Mouse (Mus musculus) embryonic facial prominence, embryonic 14.5 days (tissue): ENCODE results near the gene Ncaph2. TPM values are rescaled to one million over a fixed set of nuclear protein-coding genes. Genes with fewer than 3 reads are reported as not detected.

Experiments
- ATAC-seq: fragments of 200-750 bp; cut with Nextera tagmentation; 2 replicates; pipeline ENCODE4 v1.8.0; 2017; ENCODE audit warnings: low read depth, moderate number of reproducible peaks, moderate TSS enrichment
- DNase-seq: peaks from one replicate; pipeline ENCODE4 v3.0.0-alpha.2; 2015; ENCODE audit warnings: low spot score
- H3K27ac ChIP-seq: fragments of 300-500 bp; sonication (generic); replicated peaks from 2 replicates; pipeline ENCODE4 v1.5.1; 2014; ENCODE audit warnings: low read depth, mild to moderate bottlenecking, low read length, moderate library complexity
- H3K27me3 ChIP-seq: fragments of 300-500 bp; sonication (generic); replicated peaks from 2 replicates; pipeline ENCODE4 v1.6.1; 2014; ENCODE audit warnings: low read length; ENCODE audit not compliant: control insufficient read depth, insufficient read depth
- H3K36me3 ChIP-seq: fragments of 300-500 bp; sonication (generic); 2 replicates; pipeline ENCODE4 v1.6.1; 2014; ENCODE audit warnings: low read length, mixed read lengths; ENCODE audit not compliant: control insufficient read depth, insufficient read depth
- H3K4me1 ChIP-seq: fragments of 300-500 bp; sonication (generic); 2 replicates; pipeline ENCODE4 v1.6.1; 2014; ENCODE audit warnings: antibody characterized with exemption, low read length; ENCODE audit not compliant: control insufficient read depth, insufficient read depth
- H3K4me2 ChIP-seq: fragments of 300-500 bp; sonication (generic); 2 replicates; pipeline ENCODE4 v1.6.1; 2014; ENCODE audit warnings: low read depth, mild to moderate bottlenecking, low read length, moderate library complexity, mixed read lengths
- H3K4me3 ChIP-seq: fragments of 300-500 bp; sonication (generic); 2 replicates; pipeline ENCODE4 v1.5.1; 2014; ENCODE audit warnings: low read depth, mild to moderate bottlenecking, low read length
- H3K9ac ChIP-seq: fragments of 300-500 bp; sonication (generic); 2 replicates; pipeline ENCODE4 v1.6.1; 2014; ENCODE audit warnings: low read depth, mild to moderate bottlenecking, low read length, moderate library complexity, mixed read lengths
- H3K9me3 ChIP-seq: fragments of 300-500 bp; sonication (generic); 2 replicates; pipeline ENCODE4 v1.6.1; 2016; ENCODE audit warnings: low read length; ENCODE audit not compliant: control insufficient read depth
- WGBS: fragments of 180-500 bp; shearing (Covaris S2); extraction: QIAGEN DNeasy Blood & Tissue Kit; methylation state at CpG from one replicate; pipeline ENCODE4 v1.1.7; 2014; 5-methylcytosine and 5-hydroxymethylcytosine counted together
- microRNA-seq: library from miRNA; unstranded; fragments of <30 nt; microRNA quantifications from one replicate; pipeline ENCODE4, GENCODE M21; 2016; ENCODE audit warnings: borderline number of aligned reads
- polyA plus RNA-seq: library from polyadenylated mRNA; unstranded; fragments of >200 nt; fragmentation: Nextera tagmentation; extraction: Ambion mirVana; gene quantifications from 2 replicates; pipeline ENCODE4 v1.2.1, GENCODE M21; 2014

The Ncaph2 gene
- polyA plus RNA-seq, 1 experiment from 2014 or later, result 139 TPM

- no peaks in the 10 kb centered on the region for H3K27me3 ChIP-seq
- H3K36me3 ChIP-seq, result no peaks in the 10 kb centered on the region
- ATAC-seq (no peak), DNase-seq (no peak)
- no peaks in the 10 kb centered on the region for H3K4me1 ChIP-seq
- no peak overlapping the region for H3K9ac ChIP-seq
- H3K27ac ChIP-seq, result no peak overlapping the region
- H3K4me3 ChIP-seq, result no peak overlapping the region
- H3K4me2 ChIP-seq, result no peak overlapping the region
- peaks cover 10% of the 10 kb centered on the region; the same call in 1 of the 2 replicates for H3K9me3 ChIP-seq
Measured at GRCm38 (mm10) chr15:89406691-89407090, 51.2 kb downstream of the Ncaph2 start.

GRCm38 (mm10) chr15:89410118-89410517 is 54.6 kb downstream of the Ncaph2 start, which contains the start of gene Syce3:
TSS of gene Syce3 (minus strand) at chr15:89410503.
- 81% methylated on average over 11 of the region's 24 CpGs for WGBS
- Histone ChIP-seq H3K36me3 (no peaks in the 10 kb centered on the region), H3K27ac (no peak within 1 kb of the TSS), H3K9ac (no peak within 1 kb of the TSS), H3K4me1 (no peaks in the 10 kb centered on the region), H3K4me3 (no peak within 1 kb of the TSS), H3K9me3 (peaks cover 10% of the 10 kb centered on the region; the same call in 1 of the 2 replicates), H3K4me2 (no peak within 1 kb of the TSS), H3K27me3 (no peaks in the 10 kb centered on the region)
- ATAC-seq (no peak), DNase-seq (no peak)

GRCm38 (mm10) chr15:89415282-89415681 is 59.8 kb downstream of the Ncaph2 start:
- WGBS, result 85% methylated on average over 8 of the region's 8 CpGs
- DNase-seq (no peak), ATAC-seq (no peak)
- Histone ChIP-seq H3K4me2 (no peak overlapping the region), H3K9me3 (no peaks in the 10 kb centered on the region), H3K4me3 (no peak overlapping the region), H3K27me3 (no peaks in the 10 kb centered on the region), H3K9ac (no peak overlapping the region), H3K27ac (no peak overlapping the region), H3K36me3 (peaks cover 8% of the 10 kb centered on the region; the same call in 1 of the 2 replicates), H3K4me1 (no peaks in the 10 kb centered on the region)

- Histone ChIP-seq H3K27me3 (no peaks in the 10 kb centered on the region), H3K36me3 (peaks cover 23% of the 10 kb centered on the region), H3K9ac (no peak overlapping the region), H3K9me3 (no peaks in the 10 kb centered on the region), H3K4me2 (no peak overlapping the region), H3K4me3 (no peak overlapping the region), H3K4me1 (no peaks in the 10 kb centered on the region), H3K27ac (no peak overlapping the region)
- DNase-seq (no peak), ATAC-seq (no peak)
- WGBS, result 89% methylated on average over 9 of the region's 9 CpGs
Measured at GRCm38 (mm10) chr15:89421938-89422337, 66.4 kb downstream of the Ncaph2 start.

Small RNA genes lying within 50 kb of the gene (microRNA-seq; reads per million reads assigned to microRNA genes)
- gene Mir6959, result not detected

Other genes with a start within 250 kb of the Ncaph2 start
- 13.9 and 16.9 TPM in 2 replicates for gene Tubgcp6, start 232.6 kb upstream of the Ncaph2 start, polyA plus RNA-seq
- gene Hdac10, start 227.0 kb upstream of the Ncaph2 start, polyA plus RNA-seq, result 15.5 and 17.8 TPM in 2 replicates
- gene Mapk12, start 215.0 kb upstream of the Ncaph2 start, polyA plus RNA-seq, result 13.6 and 14.2 TPM in 2 replicates
- gene Mapk11, start 206.1 kb upstream of the Ncaph2 start, polyA plus RNA-seq, result 7.8 and 8.6 TPM in 2 replicates
- 158 and 169 TPM in 2 replicates for gene Plxnb2, start 174.9 kb upstream of the Ncaph2 start, polyA plus RNA-seq
- gene Dennd6b, start 159.2 kb upstream of the Ncaph2 start, polyA plus RNA-seq, result 11.4 and 13.1 TPM in 2 replicates
- gene Ppp6r2, start 144.2 kb upstream of the Ncaph2 start, polyA plus RNA-seq, result 27.3 and 32.2 TPM in 2 replicates
- 58.2 and 65.6 TPM in 2 replicates for gene Sbf1, start 40.4 kb upstream of the Ncaph2 start, polyA plus RNA-seq
- 0.21 TPM in 1 of 2 replicates, not detected in the other for gene Adm2, start 33.0 kb upstream of the Ncaph2 start, polyA plus RNA-seq
- gene Miox, start 21.3 kb upstream of the Ncaph2 start, polyA plus RNA-seq, result not detected in 2 replicates
- gene Lmf2, start 60 bp upstream of the Ncaph2 start, polyA plus RNA-seq, result 47.8 and 59.1 TPM in 2 replicates
- gene Sco2, start 18.1 kb downstream of the Ncaph2 start, polyA plus RNA-seq, result 6.0 and 6.3 TPM in 2 replicates
- gene Tymp, start 21.3 kb downstream of the Ncaph2 start, polyA plus RNA-seq, result 1.6 TPM in 2 replicates
- gene Odf3b, start 23.6 kb downstream of the Ncaph2 start, polyA plus RNA-seq, result 1.3 and 1.7 TPM in 2 replicates
- not detected in 2 replicates for gene Klhdc7b, start 29.2 kb downstream of the Ncaph2 start, polyA plus RNA-seq
- gene Syce3, start 54.8 kb downstream of the Ncaph2 start, polyA plus RNA-seq, result not detected in 2 replicates
- gene Cpt1b, start 70.1 kb downstream of the Ncaph2 start, polyA plus RNA-seq, result 3.9 and 7.7 TPM in 2 replicates
- gene C730034F03Rik, start 73.9 kb downstream of the Ncaph2 start, polyA plus RNA-seq, result 1.1 and 2.3 TPM in 2 replicates
- gene Gm44502, start 74.0 kb downstream of the Ncaph2 start, polyA plus RNA-seq, result not detected in 2 replicates
- 44.7 and 48.1 TPM in 2 replicates for gene Chkb, start 74.2 kb downstream of the Ncaph2 start, polyA plus RNA-seq
- gene Mapk8ip2, start 98.2 kb downstream of the Ncaph2 start, polyA plus RNA-seq, result 4.3 and 5.2 TPM in 2 replicates
- 18.5 and 20.7 TPM in 2 replicates for gene Arsa, start 121.7 kb downstream of the Ncaph2 start, polyA plus RNA-seq
- 1.9 and 2.0 TPM in 2 replicates for gene Shank3, start 143.9 kb downstream of the Ncaph2 start, polyA plus RNA-seq
- 0.22 and 0.38 TPM in 2 replicates for gene Acr, start 212.6 kb downstream of the Ncaph2 start, polyA plus RNA-seq
- gene Rabl2, start 236.2 kb downstream of the Ncaph2 start, polyA plus RNA-seq, result 44.4 and 45.7 TPM in 2 replicates